Mouse (Mus musculus) frontal cortex, adult 2 months (tissue): ENCODE measurements around the gene Cbx1. TPM values are rescaled to one million over a fixed set of nuclear protein-coding genes. Genes with fewer than 3 reads are reported as not detected.
A peak's percentile ranks its signal among the peaks of the same experiment; 100 is the strongest.
"Not testable (repeated sequence)": the region's sequence is repeated elsewhere in the genome, so short reads cannot be mapped to it uniquely, and the experiment has no call there.

Experiments used
- DNase-seq, 2 experiments: peaks; one replicate each; pipeline ENCODE4 v3.0.0; 2022; ENCODE audit warnings: low spot score in 1 of 2; ENCODE audit errors: extremely low spot score in 1 of 2
- polyA plus RNA-seq: library from polyadenylated mRNA; depleted of rRNA; stranded (reverse); fragments of >200 nt; gene quantifications from 2 replicates; pipeline ENCODE4 v1.2.3, GENCODE M21; 2012

The Cbx1 gene
- polyA plus RNA-seq, 1 experiment = 42.8 TPM

DNA sequence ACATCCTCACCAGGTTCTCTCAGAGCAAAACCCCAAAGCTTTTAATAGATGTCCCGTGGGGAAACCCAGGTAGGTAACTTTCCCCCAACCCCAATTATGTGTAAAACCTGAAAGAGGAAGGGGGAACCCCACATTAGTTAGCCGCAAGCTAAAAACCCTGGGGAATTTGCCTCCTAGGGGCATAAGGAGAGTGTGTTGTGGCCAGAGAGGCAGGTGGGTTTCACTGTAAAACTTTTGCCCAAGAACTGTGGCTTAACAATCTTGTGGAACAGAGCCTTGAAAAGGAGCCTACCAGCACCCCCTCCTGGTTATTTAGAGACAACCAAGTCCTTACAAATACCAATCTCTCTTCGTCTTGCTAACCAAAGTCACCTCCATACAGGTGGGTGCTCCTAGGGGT lies 14.4 kb upstream of the Cbx1 start:
- DNase-seq = no peak

DNA sequence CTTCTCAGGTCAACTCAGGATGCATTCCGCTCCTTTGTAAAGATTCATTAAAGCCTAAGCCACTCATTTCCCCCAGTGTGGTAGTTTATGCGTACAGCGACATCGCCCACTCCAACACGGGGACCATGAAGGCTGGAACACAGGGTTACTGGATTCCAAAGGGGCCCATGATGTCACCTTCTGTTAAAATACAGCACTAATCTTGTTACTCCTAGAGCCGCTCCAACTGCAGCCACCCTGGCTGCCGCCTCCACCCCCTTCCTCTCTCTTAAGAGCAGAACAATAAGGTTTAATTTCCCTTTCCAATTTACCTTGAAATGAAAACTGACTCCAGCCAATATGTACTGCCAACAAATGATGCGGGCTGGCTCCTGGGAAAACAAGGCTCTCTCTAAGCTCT lies 13.9 kb upstream of the Cbx1 start:
- DNase-seq = no peak

DNA sequence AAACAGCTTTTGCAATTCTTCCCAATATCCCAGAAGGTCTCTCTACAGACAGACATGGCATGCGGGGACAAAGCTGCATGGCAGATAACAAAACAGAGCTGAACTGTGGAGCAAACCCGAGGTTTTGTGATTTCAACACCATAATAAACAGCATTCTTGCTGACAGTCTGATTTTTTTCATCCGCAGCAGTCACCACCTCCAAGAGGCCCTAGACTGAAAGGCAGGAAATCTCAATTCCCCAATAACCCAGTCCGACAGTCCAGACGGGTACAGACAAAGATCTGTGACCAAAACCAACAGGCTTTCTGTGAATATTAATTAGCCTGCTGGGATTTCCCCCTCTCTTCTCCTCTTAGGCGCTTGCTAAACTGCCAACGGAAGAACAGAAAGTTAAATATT lies 13.3 kb upstream of the Cbx1 start:
- no peak for DNase-seq

DNA sequence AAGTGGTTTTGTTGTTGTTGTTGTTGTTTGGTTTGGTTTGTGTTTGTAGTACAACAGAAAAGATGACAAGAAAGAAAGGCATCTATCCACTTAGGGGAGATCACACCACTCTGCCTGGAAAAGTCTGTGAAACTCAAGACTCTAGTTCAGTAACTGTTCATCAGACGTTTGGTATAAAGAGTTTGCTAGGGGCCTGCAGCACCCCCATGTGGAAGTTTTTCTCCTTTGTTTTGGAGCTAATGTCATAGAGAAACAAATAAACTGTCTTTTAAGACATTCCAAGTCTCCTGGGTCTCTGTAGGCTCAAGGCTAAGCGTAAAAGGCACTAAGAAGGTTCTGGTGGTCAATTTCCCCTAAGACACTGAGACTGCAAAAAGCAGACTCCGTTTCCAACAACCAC lies 12.9 kb upstream of the Cbx1 start:
- DNase-seq = no peak

DNA sequence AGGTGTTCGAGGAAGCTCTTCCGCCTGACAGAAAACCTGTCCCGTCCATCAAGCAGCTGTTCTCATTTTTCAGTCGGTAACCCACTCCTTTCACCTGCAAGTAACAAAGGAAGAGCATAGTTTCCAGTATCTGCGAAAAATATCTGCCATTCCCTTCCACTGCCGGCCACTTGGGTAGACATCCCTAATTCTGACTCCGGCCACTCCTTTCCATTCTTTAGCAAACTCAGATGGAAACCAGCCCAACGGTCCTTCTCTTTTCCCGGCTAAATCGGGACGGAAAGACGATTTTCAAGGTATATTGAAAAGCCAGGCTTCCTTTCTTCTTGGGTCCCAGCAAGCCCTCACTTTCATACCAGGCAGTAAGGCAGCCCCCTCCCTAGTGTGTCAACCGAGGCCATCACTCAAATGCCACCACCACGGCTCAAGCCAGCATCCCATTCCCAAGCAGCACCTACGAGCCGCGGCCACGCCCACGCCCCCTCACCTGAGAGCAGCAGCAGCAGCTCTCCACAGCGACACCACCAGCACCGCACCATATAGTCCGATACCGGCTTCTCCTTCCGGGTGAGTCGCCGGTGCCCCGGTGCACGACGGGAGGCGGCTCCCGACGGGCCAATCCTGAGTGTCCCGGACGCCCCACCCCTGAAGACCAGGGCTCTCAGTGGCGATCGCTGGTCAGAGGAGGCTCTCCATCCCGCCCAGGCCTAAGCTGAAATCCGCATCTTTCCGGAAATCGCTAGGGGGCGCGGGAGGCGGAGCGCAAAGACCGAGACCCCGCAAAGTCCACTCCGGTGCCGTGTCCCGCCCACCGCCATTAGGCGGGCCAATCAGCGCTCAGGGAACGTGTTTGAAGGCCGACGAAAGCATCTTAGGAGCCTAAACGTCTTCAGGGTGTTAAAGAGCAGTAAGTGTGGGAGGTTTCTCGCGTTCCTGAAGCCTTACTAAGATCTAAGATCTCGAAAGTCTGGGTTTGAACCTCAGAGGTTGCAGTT lies 11.7 kb upstream of the Cbx1 start, which contains the start of gene Snx11:
TSS of gene Snx11 (minus strand) at position 592 of the 995 bp plus-strand sequence.
- peak; percentile 99 to 100 for DNase-seq

DNA sequence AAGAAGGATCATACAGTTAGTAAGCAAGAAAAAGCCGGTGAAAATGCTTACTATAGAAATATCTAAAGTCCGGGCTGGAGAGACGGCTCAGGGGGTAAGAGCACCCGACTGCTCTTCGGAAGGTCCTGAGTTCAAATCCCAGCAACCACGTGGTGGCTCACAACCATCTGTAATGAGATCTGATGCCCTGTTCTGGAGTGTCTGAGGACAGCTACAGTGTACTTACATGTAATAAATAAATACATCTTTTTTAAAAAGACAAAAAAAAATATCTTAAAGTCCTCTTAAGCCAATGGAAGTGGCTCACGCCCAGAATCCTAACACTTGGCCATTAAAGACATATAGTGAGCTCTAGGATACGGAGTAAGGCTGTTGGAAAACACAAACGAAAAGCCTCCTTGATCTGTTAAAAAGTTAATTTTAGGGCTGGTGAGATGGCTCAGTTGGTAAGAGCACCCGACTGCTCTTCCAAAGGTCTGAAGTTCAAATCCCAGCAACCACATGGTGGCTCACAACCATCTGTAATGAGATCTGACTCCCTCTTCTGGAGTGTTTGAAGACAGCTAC lies 10.8 kb upstream of the Cbx1 start:
- not testable (repeated sequence) for DNase-seq

DNA sequence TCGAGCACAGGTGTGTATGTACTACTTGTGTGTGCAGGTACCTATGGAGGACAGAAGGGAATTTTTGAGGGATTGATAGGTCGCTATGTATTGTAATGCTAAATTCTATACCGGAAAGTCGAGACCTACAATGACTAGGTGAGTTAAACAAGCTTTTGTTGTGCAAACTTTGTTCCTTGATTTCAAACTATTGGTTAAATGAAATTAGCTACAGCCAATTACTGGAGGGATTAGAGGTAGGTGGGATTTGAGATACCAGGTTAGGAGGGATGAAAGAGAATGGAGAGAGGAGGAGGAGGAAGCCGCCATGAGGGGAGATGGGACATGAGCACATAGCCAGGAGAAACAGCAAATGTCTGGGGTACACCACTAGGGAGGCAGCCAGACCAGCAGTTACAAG lies 8.6 kb upstream of the Cbx1 start:
- no peak for DNase-seq

DNA sequence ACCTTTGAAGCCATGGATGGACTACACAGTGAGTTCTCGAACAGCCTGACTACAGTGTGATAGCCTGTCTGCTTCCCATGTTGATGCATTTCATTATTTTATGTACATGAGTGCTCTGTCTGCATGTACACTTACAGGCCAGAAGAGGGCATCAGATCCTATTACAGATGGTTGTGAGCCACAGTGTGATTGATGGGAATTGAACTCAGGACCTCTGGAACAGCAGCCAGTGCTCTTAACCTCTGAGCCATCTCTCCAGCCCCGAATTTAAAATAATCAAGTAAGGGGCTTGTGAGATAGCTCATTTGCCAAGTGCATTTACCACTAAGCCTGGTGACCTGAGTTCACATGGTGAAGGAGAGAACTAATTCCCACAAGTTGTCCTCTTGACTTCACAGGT lies 7.5 kb upstream of the Cbx1 start:
- no peak for DNase-seq

DNA sequence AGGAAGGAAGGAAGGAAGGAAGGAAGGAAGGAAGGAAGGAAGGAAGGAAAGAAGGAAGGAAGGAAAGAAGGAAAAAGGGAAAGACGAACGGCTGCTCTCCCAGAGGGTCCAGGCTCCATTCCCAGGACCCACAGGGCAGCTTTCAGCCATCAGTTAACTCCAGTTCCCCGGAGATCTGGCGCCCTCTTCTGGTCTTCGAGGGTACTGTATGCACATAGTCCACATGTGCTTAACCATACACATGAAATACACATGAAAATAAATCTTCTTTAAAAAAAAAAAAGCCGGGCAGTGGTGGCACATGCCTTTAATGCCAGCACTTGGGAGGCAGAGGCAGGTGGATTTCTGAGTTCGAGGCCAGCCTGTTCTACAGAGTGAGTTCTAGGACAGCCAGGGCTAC lies 4.1 kb upstream of the Cbx1 start:
- DNase-seq = peak in 1 of 2 experiments; percentile 77

DNA sequence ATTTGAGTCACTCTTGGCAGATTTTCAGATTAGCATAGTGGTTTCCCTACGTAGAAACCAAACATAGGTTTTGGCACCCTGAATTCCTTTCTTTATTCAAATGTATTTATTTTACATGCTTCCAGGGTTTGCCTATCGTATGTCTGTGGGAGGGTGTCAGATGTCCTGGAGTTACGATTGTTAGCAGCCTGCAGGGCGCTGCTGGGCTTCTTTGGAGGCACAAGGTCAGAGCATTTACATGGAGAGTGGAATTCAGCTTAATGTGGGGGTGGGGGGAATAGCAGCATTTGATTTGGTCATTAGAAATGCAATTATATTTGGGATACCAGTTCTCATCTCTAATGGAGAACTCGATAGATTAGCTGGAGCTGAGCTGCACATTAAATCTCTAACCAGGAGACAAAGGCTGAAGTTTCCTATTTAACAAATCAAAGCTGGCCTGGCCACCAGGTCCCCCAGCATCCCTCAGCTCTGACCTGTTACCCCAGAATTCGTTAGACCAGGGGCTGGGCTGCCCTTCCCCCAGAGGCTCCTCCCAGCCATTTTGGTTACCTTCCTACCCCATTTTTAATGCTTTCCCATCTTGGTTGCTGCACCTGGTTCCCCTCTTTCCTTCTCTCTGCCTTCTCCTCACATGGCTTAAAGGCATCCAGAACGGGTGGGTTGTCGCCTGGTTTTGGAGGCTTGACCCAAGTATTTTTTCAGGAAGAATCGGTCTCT lies 2.0 kb upstream of the Cbx1 start:
- no peak for DNase-seq

DNA sequence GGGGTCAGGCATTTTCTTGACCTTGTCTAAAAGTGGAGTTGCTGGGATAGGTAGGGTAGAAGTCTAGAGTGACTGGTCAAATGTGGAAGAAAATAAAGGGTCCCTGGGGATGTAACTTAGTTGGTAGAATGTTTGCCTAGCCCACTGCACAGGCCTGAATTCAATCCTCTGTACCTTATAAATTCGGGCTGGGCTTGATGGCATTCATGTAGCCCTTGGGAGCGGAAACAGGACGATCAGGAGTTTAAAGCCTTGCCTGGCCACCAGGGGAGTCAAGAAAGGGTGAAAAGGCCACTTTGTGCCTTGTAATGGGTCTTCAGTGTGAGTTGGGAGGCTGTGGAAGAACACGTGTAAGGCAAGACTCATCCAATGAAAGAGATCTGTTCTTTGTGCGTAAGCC lies 1.1 kb downstream of the Cbx1 start:
- no peak for DNase-seq

DNA sequence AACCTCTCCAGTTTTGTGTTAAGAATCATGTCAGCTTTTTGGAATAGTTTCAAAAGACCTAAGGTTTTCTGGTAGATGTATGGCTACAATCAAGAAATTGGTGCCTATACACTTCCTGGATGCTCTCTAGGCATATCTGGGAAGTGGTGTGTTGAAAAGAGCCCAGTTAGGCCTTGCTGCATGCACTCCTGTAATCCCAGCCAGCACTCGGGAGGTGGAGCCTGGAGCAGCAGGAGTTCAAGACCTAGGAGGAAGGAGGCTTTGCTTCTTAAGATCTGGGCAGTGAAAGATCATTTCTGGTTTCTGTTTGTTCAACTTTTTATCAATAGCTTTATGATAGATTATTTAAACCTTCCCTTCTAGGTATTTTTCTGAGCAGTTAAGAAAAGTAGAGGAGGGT lies 1.8 kb downstream of the Cbx1 start:
- DNase-seq = no peak

DNA sequence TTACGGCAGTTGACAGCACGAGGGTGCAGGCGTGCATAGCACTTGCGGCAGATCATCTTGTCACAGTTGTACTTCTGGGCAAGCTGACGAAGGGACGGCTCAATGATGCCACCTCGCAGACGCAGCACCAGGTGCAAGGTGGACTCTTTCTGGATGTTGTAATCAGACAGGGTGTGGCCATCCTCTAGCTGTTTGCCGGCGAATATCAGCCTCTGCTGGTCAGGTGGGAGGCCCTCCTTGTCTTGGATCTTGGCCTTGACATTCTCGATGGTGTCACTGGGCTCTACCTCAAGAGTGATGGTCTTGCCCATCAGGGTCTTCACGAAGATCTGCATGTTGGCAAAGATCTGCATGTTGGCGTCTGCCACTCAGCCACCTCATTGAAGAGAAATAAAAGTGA lies 6.6 kb downstream of the Cbx1 start:
- DNase-seq = no peak

DNA sequence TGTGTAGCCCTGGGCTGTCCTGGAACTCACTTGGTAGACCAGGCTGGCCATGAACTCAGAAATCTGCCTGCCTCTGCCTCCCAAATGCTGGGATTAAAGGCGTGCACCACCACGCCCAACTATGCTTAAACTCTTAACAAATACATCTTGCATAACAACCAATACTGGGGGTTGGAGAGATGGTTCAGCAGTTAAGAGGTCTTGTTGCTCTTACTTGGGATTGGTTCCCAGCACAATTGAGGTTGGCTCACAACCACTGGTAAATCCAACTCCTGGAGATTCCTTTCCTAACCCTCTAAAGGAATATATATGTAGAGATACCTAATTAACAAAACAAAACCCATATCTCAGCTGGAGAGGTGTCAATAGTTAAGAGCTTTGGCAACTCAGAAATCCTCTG lies 7.2 kb downstream of the Cbx1 start:
- DNase-seq = no peak

DNA sequence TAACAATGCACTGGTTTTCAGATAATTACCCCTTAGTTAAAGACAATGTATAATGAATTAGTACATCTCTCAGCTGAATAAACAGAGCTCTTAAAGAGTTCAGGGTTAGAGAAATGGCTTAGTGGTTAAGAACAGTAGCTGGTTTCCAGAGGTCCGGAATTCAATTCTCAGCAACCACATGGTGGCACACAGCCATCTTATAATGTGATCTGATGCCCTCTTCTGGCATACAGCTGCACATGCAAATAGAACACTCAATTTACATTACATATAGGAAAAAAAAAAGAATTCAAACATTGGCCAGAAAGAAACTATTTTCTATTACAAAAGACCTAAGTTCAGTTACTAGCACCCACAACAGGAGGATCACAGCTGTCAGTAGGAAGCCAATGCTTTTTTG lies 7.7 kb downstream of the Cbx1 start:
- DNase-seq = no peak

DNA sequence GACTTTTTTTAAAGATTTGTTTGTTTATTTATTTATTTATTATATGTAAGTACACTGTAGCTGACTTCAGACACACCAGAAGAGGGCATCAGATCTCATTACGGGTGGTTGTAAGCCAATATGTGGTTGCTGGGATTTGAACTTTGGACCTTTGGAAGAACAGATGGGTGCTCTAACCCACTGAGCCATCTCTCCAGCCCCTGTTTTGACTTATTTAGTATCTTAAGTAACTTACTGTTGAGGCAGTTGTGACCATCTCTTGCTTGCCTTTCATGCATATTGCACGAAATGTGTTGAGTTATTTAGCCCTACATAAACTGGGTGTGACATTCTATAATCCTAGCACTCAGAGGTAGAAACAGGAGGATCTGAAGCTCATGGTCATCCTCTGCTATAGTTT lies 10.6 kb downstream of the Cbx1 start:
- no peak for DNase-seq

DNA sequence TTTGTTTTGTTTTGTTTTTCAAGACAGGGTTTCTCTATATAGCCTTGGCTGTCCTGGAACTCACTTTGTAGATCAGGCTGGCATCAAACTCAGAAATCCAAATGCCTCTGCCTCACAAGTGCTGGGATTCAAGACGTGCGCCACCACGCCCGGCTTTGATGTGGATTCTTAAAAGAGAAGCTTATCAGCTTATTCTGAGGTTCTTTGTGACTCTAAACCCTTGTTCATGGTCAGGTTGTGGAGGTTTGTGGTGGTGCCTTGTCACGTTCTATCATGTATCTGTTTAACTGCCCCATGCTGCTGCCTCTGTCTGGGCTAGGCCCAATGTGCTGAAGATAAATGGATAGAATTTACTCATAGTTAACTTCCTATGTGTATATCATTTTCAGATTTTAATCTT lies 16.7 kb downstream of the Cbx1 start:
- DNase-seq = no peak

DNA sequence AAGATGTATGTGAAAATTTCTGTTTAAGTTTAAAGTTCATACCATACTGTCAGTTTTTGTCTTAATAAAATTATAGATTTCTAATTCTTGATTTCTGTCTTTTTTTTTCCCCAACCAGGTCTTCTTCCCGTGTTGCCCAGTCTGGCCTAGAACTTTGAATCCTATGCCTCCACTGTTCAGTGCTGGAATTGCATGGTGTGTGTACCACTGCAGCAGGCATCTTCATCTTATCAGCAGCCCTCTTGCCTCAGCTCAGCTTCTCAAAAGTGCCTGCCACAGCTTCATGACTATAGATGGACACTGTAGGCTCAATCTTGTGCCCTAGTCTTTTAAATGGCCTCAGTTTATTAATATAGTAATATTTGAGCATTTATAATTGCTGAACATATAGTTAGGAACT lies 19.1 kb downstream of the Cbx1 start:
- no peak for DNase-seq

DNA sequence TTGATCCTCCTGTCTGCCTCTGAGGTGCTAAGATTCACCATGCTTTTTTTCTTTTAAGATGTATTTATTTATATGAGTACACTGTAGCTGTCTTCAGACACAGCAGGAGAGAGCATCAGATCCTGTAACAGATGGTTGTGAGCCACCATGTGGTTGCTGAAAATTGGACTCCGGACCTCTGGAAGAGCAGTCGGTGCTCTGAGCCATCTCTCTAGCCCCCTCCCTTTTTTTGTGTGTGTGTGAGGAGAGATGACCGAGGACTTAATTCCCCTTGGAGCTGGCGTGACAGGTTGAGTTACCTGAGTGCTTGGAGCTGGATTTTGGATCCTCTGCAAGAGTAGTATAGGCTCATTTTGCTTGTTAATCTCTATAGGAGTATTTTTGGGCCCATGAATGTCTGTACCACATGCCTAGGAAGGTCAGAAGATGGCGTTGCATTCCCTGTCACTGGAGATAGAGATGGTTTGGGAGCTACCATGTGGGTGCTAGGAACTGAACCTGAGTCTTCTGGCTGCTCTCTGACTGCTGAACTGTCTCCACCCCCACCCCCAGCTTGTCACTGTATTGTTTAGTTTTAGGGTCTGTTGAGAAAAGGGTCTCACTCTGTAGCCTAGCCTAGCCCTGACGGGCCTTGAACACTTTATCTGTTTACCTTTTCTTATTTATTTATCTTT lies 20.8 kb downstream of the Cbx1 start:
- no peak for DNase-seq

DNA sequence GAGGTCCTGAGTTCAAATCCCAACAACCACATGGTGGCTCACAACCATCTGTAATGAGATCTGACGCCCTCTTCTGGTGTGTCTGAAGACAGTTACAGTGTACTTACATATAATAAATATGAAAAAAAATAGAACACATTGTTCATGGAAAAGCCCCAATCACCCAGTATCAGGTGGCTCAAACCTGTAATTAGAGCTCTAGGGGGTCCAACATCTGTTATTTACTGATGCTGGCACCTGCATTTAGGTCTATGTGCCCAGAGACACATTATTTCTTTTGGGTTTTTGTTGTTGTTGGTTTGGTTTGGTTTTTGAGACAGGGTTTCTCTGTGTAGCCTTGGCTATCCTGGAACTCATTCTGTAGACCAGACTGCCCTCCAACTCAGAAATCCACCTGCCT lies 22.3 kb downstream of the Cbx1 start:
- not testable (repeated sequence) for DNase-seq

DNA sequence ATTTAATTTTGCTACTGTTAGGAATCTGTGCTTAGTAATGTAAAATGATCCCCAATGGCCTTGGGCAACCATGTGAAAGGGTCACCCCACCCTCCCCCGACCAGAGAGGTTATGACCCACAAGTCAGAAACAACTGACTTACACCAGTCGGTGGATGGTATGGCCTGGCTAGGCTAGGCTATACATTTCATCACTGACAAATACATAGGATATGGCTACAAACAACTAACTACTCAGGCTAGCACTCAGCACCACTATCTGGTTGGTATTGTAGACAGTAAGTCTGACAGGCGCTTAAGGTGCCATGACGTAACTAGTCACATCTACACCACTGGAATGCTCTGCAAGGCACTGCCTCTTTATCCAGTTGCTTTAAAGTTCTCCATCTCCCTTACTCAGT lies 24.5 kb downstream of the Cbx1 start:
- DNase-seq = no peak
